23 mouse cellular contexts compared by ENCODE assay signal in the genomic region with DNA sequence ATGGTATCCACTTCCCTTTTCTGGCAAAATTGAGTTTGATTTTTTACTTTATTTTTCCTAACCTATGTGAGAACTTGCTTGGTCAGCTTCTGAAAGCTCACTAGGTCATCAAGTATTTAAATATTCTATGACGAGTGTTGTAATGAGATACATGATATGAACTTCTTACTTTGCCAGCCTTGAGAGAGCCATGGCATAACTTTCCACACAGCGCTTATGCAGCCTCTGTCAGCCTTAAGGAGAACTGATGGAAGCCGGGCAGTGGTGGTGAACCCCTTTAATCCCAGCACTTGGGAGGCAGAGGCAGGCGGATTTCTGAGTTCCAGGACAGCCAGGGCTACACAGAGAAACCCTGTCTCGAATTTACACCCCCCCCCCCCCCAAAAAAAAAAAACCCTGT. TPM values are rescaled to one million over a fixed set of nuclear protein-coding genes. Genes with fewer than 3 reads are reported as not detected.
DNase-seq lines count a peak whose midpoint lies in the region.
"Had no signal": no experiment of that assay in that cellular context is flagged by ENCODE, and none has a peak within 500 bp of the region (broad histone marks: within the 10 kb centered on the region; RNA-seq: fewer than 3 reads in every experiment).

No protein-coding gene starts in this region.

- H3K27ac ChIP-seq in heart, embryonic 10.5 days, result no peak overlapping the region
- H3K27ac ChIP-seq: embryonic facial prominence, embryonic 10.5 days; embryonic facial prominence, embryonic 12.5 days; forebrain, embryonic 13.5 days; forebrain, embryonic 15.5 days had no signal

- 92% methylated on average over 5 of the region's 5 CpGs for WGBS in heart, embryonic 10.5 days

- intact Hi-C loops in gastrocnemius, postnatal 36 days (cut with DNase I), result no loop called here
- intact Hi-C loops in heart, postnatal 10 days (cut with DNase I), result no loop called here

- no peaks in the 10 kb centered on the region for H3K4me1 ChIP-seq in heart, embryonic 10.5 days
- H3K4me1 ChIP-seq: embryonic facial prominence, embryonic 10.5 days; embryonic facial prominence, embryonic 12.5 days; forebrain, embryonic 13.5 days; forebrain, embryonic 15.5 days had no signal

- DNase-seq in gastrocnemius, adult 18-20 months (ENCODE audit: low spot score), result peak; percentile 47
- DNase-seq in gastrocnemius, postnatal 36 days, result no peak
- peak; percentile 58 for DNase-seq in heart, embryonic 10.5 days (ENCODE audit: low spot score)
- no peak for DNase-seq in heart, postnatal 10 days
- no peak for DNase-seq in left cerebral cortex, adult 11 months (ENCODE audit: low spot score)
- DNase-seq: adrenal gland, adult 8-10 months; adrenal gland, postnatal 14 days; adrenal gland, postnatal 36 days; B cell, adult 2 months; cerebellum, adult 11-12 months; cerebellum, adult 2 months; cerebellum, adult 9-10 months; cerebellum, postnatal 10 days; cerebellum, postnatal 25 days had no signal

- no peaks in the 10 kb centered on the region for H3K9me3 ChIP-seq in heart, embryonic 10.5 days
- H3K9me3 ChIP-seq: embryonic facial prominence, embryonic 10.5 days; embryonic facial prominence, embryonic 12.5 days; forebrain, embryonic 13.5 days; forebrain, embryonic 15.5 days; G1E had no signal

- no peak overlapping the region for H3K4me3 ChIP-seq in heart, embryonic 10.5 days
- H3K4me3 ChIP-seq: embryonic facial prominence, embryonic 10.5 days; embryonic facial prominence, embryonic 12.5 days; forebrain, embryonic 13.5 days; forebrain, embryonic 15.5 days had no signal

- peaks cover 95% of the 10 kb centered on the region for H3K36me3 ChIP-seq in heart, embryonic 10.5 days

- H3K27me3 ChIP-seq in heart, embryonic 10.5 days (ENCODE audit: insufficient read depth, poor library complexity, severe bottlenecking), result no peaks in the 10 kb centered on the region
- H3K27me3 ChIP-seq: CH12.LX; embryonic facial prominence, embryonic 12.5 days; forebrain, embryonic 13.5 days; forebrain, embryonic 15.5 days; Patski had no signal

RNA-seq across cellular contexts. Expression of a gene that starts 28.1 kb away (rescaled TPM):
- 100 to 1,000 TPM; 517 to 578 TPM for total RNA-seq in gastrocnemius, adult 18-20 months (2021)
- total RNA-seq in gastrocnemius, postnatal 36 days (2021), result 100 to 1,000 TPM; 524 to 527 TPM
- 870 and 941 TPM in 2 replicates for polyA plus RNA-seq in heart, embryonic 10.5 days (2016; fragmentation: Nextera tagmentation; extraction: Ambion mirVana)
- 100 to 1,000 TPM; 738 to 749 TPM for total RNA-seq in heart, postnatal 10 days (2021)

RNA-seq across cellular contexts. Expression of a gene that starts 35.1 kb away (rescaled TPM):
- total RNA-seq in gastrocnemius, adult 18-20 months (2021), result 1 to 10 TPM in 1 of 2 experiments, under 1 TPM in 1; 0.45 to 2.7 TPM
- total RNA-seq in gastrocnemius, postnatal 36 days (2021), result 1 to 10 TPM in 1 of 2 experiments, under 1 TPM in 1; 0.84 to 1.1 TPM
- polyA plus RNA-seq in heart, embryonic 10.5 days (2016; fragmentation: Nextera tagmentation; extraction: Ambion mirVana), result 0.04 and 0.18 TPM in 2 replicates
- under 1 TPM; 0.40 to 0.41 TPM for total RNA-seq in heart, postnatal 10 days (2021)
- total RNA-seq: CH12.LX, G1E had no signal
- polyA plus RNA-seq: activated CD4-positive, CD25-positive, alpha-beta regulatory T cell, adult 4 months; CD4-positive, CD25-positive, alpha-beta regulatory T cell, adult 4 months; G1E had no signal

Comparison
In these comparisons a context has a peak if more than half of its experiments do, and no peak if none do; other contexts are left out.
1. DNase-seq: peak in gastrocnemius, adult 18-20 months (single experiment) and heart, embryonic 10.5 days (single experiment); none in gastrocnemius, postnatal 36 days (0 of 2), heart, postnatal 10 days (0 of 2) and left cerebral cortex, adult 11 months (single experiment).